23 mouse cellular contexts compared by ENCODE assay signal in the genomic region with DNA sequence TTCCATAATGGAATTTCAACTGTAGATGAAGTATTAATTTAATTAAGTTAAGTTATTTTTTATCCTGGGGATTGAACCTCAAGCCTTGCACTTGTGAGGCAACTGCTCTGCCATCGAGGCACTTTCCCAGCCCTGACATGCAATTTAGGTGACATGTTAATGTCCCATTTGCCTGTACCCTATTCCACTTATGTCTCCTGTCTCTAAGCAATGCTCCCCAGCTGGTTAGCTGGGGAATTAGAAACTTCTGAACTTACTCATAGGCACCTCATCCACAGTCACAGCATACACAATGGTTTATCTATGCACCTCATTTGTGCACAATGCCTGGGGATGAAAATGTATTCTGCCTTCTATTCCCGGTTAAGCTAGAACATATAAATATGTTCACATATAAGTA.
"Had no signal": no experiment of that assay in that cellular context is flagged by ENCODE, and none has a peak within 500 bp of the region (broad histone marks: within the 10 kb centered on the region; RNA-seq: fewer than 3 reads in every experiment).

No protein-coding gene starts in this region.

- H3K4me2 ChIP-seq: limb, embryonic 12.5 days; limb, embryonic 15.5 days; liver, embryonic 11.5 days; midbrain, embryonic 12.5 days; midbrain, embryonic 15.5 days; neural tube, embryonic 12.5 days; neural tube, embryonic 15.5 days had no signal

- H3K4me3 ChIP-seq: limb, embryonic 12.5 days; limb, embryonic 15.5 days; midbrain, embryonic 12.5 days; midbrain, embryonic 15.5 days; neural tube, embryonic 12.5 days; neural tube, embryonic 15.5 days had no signal

- H3K36me3 ChIP-seq: limb, embryonic 12.5 days; limb, embryonic 15.5 days; midbrain, embryonic 12.5 days; midbrain, embryonic 15.5 days; neural tube, embryonic 12.5 days; neural tube, embryonic 15.5 days had no signal

- H3K9me3 ChIP-seq: limb, embryonic 15.5 days; midbrain, embryonic 12.5 days; midbrain, embryonic 15.5 days; neural tube, embryonic 12.5 days; neural tube, embryonic 15.5 days had no signal

- DNase-seq: kidney, postnatal 36 days; left cerebral cortex, postnatal 4 days; liver, postnatal 0 days; lung, postnatal 14 days; right cerebral cortex, adult 18-20 months; right cerebral cortex, postnatal 14 days; right cerebral cortex, postnatal 4 days; thymus, adult 2 months; thymus, postnatal 14 days; thymus, postnatal 4 days had no signal

- ATAC-seq: hindbrain, postnatal 0 days; inflammation-experienced regulatory T-cells, adult 6 months; intestine, embryonic 16.5 days; liver, postnatal 0 days; midbrain, embryonic 15.5 days had no signal

- H3K9ac ChIP-seq: limb, embryonic 12.5 days; limb, embryonic 15.5 days; liver, embryonic 14.5 days; liver, postnatal 0 days; midbrain, embryonic 12.5 days; midbrain, embryonic 15.5 days; neural tube, embryonic 12.5 days; neural tube, embryonic 15.5 days had no signal

- H3K27me3 ChIP-seq: limb, embryonic 12.5 days; limb, embryonic 15.5 days; midbrain, embryonic 12.5 days; midbrain, embryonic 15.5 days; neural tube, embryonic 12.5 days; neural tube, embryonic 15.5 days had no signal

- H3K27ac ChIP-seq: hindbrain, postnatal 0 days; limb, embryonic 12.5 days; limb, embryonic 15.5 days; liver, embryonic 14.5 days; macrophage; midbrain, embryonic 12.5 days; midbrain, embryonic 15.5 days; neural tube, embryonic 12.5 days; neural tube, embryonic 15.5 days; stomach, postnatal 0 days had no signal

- H3K4me1 ChIP-seq: limb, embryonic 12.5 days; limb, embryonic 15.5 days; midbrain, embryonic 12.5 days; midbrain, embryonic 15.5 days; neural tube, embryonic 12.5 days; neural tube, embryonic 15.5 days had no signal
